ENCODE assay signal across 16 mouse cellular contexts in the genomic region with DNA sequence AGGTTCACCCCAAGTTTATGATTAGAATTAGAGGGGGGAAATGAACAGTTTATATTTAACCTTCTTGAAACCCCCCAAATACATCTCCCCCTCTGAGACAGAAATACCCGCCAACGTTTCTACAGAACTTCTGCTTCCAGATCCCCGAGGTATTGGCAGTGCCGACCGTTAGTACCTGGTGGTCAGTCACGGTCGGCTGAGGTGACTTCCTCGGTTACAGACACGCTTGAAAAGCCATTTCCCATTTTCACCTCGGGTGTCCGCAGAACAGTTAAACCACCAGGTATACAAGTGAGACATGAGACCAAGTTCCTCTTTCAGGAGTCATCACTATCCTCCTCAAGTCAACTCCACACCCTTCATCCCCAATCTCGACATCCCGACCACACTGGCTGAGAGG.
"Had no signal": no experiment of that assay in that cellular context is flagged by ENCODE, and none has a peak within 500 bp of the region (broad histone marks: within the 10 kb centered on the region; RNA-seq: fewer than 3 reads in every experiment).

No protein-coding gene starts in this region.

- H3K9ac ChIP-seq: liver, postnatal 0 days; lung, embryonic 15.5 days; midbrain, embryonic 13.5 days; midbrain, embryonic 15.5 days; neural tube, embryonic 12.5 days had no signal

- H3K4me1 ChIP-seq: lung, embryonic 15.5 days had no signal

- H3K27me3 ChIP-seq: lung, embryonic 15.5 days; midbrain, embryonic 13.5 days; midbrain, embryonic 15.5 days; neural tube, embryonic 12.5 days had no signal

- H3K4me3 ChIP-seq: lung, embryonic 15.5 days; megakaryocyte, embryonic 14.5 days; midbrain, embryonic 13.5 days; midbrain, embryonic 15.5 days; neural tube, embryonic 12.5 days had no signal

- H3K4me2 ChIP-seq: lung, embryonic 15.5 days; midbrain, embryonic 11.5 days; midbrain, embryonic 13.5 days; midbrain, embryonic 15.5 days; neural tube, embryonic 12.5 days had no signal

- H3K9me3 ChIP-seq: lung, embryonic 15.5 days; midbrain, embryonic 13.5 days; midbrain, embryonic 15.5 days; neural tube, embryonic 12.5 days had no signal

- DNase-seq: liver, postnatal 0 days; lung, adult 2 months; lung, postnatal 14 days; lung, postnatal 36 days; right cerebral cortex, postnatal 14 days; thymus, adult 18-20 months; thymus, postnatal 14 days; thymus, postnatal 36 days had no signal

- ATAC-seq: liver, postnatal 0 days; lung, postnatal 0 days; midbrain, embryonic 13.5 days; midbrain, embryonic 15.5 days had no signal

- H3K27ac ChIP-seq: lung, embryonic 15.5 days; macrophage; midbrain, embryonic 13.5 days; midbrain, embryonic 15.5 days; neural tube, embryonic 12.5 days had no signal

- H3K36me3 ChIP-seq: midbrain, embryonic 13.5 days; midbrain, embryonic 15.5 days had no signal
